Mouse (Mus musculus) CH12.LX (cell line): Measurements from ENCODE around the gene 2900026A02Rik. TPM values are rescaled to one million over a fixed set of nuclear protein-coding genes. Genes with fewer than 3 reads are reported as not detected.

Experiments
- DNase-seq: peaks from one replicate; pipeline ENCODE4 v3.0.0-alpha.2; 2013; ENCODE audit errors: extremely low read depth
- H3K27ac ChIP-seq: 2 replicates; pipeline ENCODE4 v1.5.1; 2012; ENCODE audit warnings: low read depth, mild to moderate bottlenecking, control low read depth, moderate library complexity; ENCODE audit not compliant: insufficient read depth
- H3K27me3 ChIP-seq: replicated peaks from 2 replicates; pipeline ENCODE3; 2012; ENCODE audit warnings: inconsistent platforms
- H3K36me3 ChIP-seq, 2 experiments: replicated peaks in 1 of 2; 2 replicates each; pipeline versions ENCODE3 to v1.6.1; 2012; ENCODE audit warnings: inconsistent platforms in 1 of 2, low read length in 1 of 2, mild to moderate bottlenecking in 1 of 2, mixed read lengths in 1 of 2, moderate library complexity in 1 of 2; ENCODE audit not compliant: control insufficient read depth in 1 of 2, insufficient read depth in 1 of 2
- H3K4me1 ChIP-seq, 2 experiments: 2 replicates each; pipeline ENCODE4 v1.6.1; 2012; ENCODE audit warnings: inconsistent platforms in 1 of 2, moderate library complexity in 1 of 2; ENCODE audit not compliant: insufficient read depth in 2 of 2, control insufficient read depth in 1 of 2
- H3K4me2 ChIP-seq: 2 replicates; pipeline ENCODE4 v1.6.1; 2012; ENCODE audit warnings: low read depth, mild to moderate bottlenecking, control low read depth; ENCODE audit not compliant: poor library complexity, insufficient read depth, severe bottlenecking
- H3K4me3 ChIP-seq, 3 experiments: fragments of 150-350 bp in 1 of 3; sonication (generic) in 1 of 3; replicated peaks in 1 of 3; 2 replicates each; pipeline versions ENCODE3 to v1.5.1; 2011 to 2012; ENCODE audit warnings: low read depth in 2 of 3, low read length in 2 of 3, mild to moderate bottlenecking in 2 of 3, moderate library complexity in 2 of 3, control low read depth in 1 of 3, improper control_type of control experiment in 1 of 3, inconsistent platforms in 1 of 3, mixed read lengths in 1 of 3; ENCODE audit not compliant: poor library complexity in 1 of 3
- H3K79me2 ChIP-seq: replicated peaks from 2 replicates; pipeline ENCODE4 v1.6.1; 2012; ENCODE audit warnings: mild to moderate bottlenecking, moderate library complexity; ENCODE audit not compliant: control insufficient read depth, poor library complexity, insufficient read depth, severe bottlenecking; ENCODE audit errors: extremely low read depth
- H3K9ac ChIP-seq: 2 replicates; pipeline ENCODE4 v1.6.1; 2012; ENCODE audit warnings: low read depth, mild to moderate bottlenecking, control low read depth, moderate library complexity; ENCODE audit not compliant: insufficient read depth
- H3K9me3 ChIP-seq: replicated peaks from 2 replicates; pipeline ENCODE3; 2012; ENCODE audit warnings: low read length, inconsistent platforms, mixed read lengths
- CHD1 ChIP-seq: IDR thresholded peaks from 2 replicates; pipeline ENCODE4 v1.6.1; 2012; ENCODE audit warnings: low read depth, low read length, improper control_type of control experiment, inconsistent platforms
- ELF1 ChIP-seq: IDR thresholded peaks from 2 replicates; pipeline ENCODE4 v1.6.1; 2014; ENCODE audit warnings: low read depth, mild to moderate bottlenecking, inconsistent platforms, low read length, improper control_type of control experiment
- ETS1 ChIP-seq: conservative IDR thresholded peaks from 2 replicates; pipeline ENCODE4 v1.6.1; 2012; ENCODE audit warnings: low read depth, mild to moderate bottlenecking, inconsistent platforms, low read length, improper control_type of control experiment, moderate library complexity
- HCFC1 ChIP-seq: IDR thresholded peaks from 2 replicates; pipeline ENCODE4 v1.6.1; 2012; ENCODE audit warnings: low read depth, mild to moderate bottlenecking, inconsistent platforms, low read length, improper control_type of control experiment
- IRF4 ChIP-seq: IDR thresholded peaks from 2 replicates; pipeline ENCODE4 v1.6.1; 2014; ENCODE audit warnings: low read depth, mild to moderate bottlenecking, inconsistent platforms, low read length, improper control_type of control experiment
- JUN ChIP-seq: IDR thresholded peaks from 2 replicates; pipeline ENCODE4 v1.6.1; 2011; ENCODE audit warnings: low read depth, mild to moderate bottlenecking, low read length, improper control_type of control experiment, moderate library complexity; ENCODE audit not compliant: insufficient read depth
- JUND ChIP-seq: conservative IDR thresholded peaks from 2 replicates; pipeline ENCODE4 v1.6.1; 2011; ENCODE audit warnings: low read depth, low read length, improper control_type of control experiment
- SIN3A ChIP-seq: IDR thresholded peaks from 2 replicates; pipeline ENCODE4 v1.6.1; 2012; ENCODE audit warnings: low read length, improper control_type of control experiment, inconsistent platforms
- TBP ChIP-seq: conservative IDR thresholded peaks from 2 replicates; pipeline ENCODE4 v1.6.1; 2011; ENCODE audit warnings: low read depth, low read length, improper control_type of control experiment
- dilution Hi-C: fragments of 300-500 bp; cut with MboI; formaldehyde crosslinking; loops from 2 replicates; pipeline ENCODE4 v1.14.3; 2020; ENCODE audit warnings: low sequenced_read_pairs; ENCODE audit not compliant: extremely low pct_unique_long_range_greater_than_20kb, extremely low pct_ligation_motif_present
- in situ Hi-C: fragments of 300-500 bp; cut with MboI; formaldehyde crosslinking; loops from 3 replicates; pipeline ENCODE4 v1.14.3; 2019; ENCODE audit warnings: low sequenced_read_pairs, low pct_ligation_motif_present, low pct_unique_long_range_greater_than_20kb, mixed read lengths
- polyA plus RNA-seq: library from polyadenylated mRNA; unstranded; fragments of >175 nt; gene quantifications from 2 replicates; pipeline ENCODE4 v1.2.1, GENCODE M21; 2012; ENCODE audit warnings: low read depth; ENCODE audit not compliant: insufficient read length
- total RNA-seq, 2 experiments: library from RNA; depleted of rRNA; stranded (reverse); fragments of 300-350 nt in 1 of 2; fragments of >200 nt in 1 of 2; gene quantifications; 2 replicates each; pipeline ENCODE4 v1.2.3; 2012 to 2014

2900026A02Rik gene
- total and polyA plus RNA-seq, 3 experiments = 0.85 to 4.6 (median 0.93) TPM

DNA sequence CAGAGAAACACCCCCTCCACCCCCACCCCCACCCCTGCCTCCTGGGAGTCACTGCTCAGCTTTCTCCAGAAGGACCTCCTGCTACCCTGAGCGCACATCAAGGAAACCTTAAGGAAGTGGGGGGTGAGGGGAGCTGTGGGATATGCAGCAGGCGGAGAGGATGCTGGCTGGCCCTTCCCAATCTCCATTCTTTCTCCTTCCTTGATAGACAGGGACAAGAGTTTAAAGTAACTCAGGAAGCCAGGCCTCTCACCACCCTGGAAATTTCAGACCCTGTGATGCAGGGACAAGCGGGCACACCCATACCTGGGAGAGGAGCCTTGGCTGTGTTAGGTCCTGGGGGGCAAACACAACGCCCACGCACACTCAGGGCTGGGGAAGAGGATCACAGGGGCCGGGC, 10.7 kb downstream of the 2900026A02Rik start:
- no peaks in the 10 kb centered on the region for H3K36me3 ChIP-seq
- H3K9me3 ChIP-seq = no peaks in the 10 kb centered on the region
- in situ Hi-C loops = no loop called here
- H3K79me2 ChIP-seq = no peaks in the 10 kb centered on the region
- H3K27me3 ChIP-seq = peaks cover 86% of the 10 kb centered on the region
- no peak for TF ChIP-seq ELF1
- no peak for TF ChIP-seq TBP
- no peak for TF ChIP-seq CHD1
- TF ChIP-seq HCFC1 = no peak
- no peak for TF ChIP-seq JUN
- no peak overlapping the region for H3K4me2 ChIP-seq
- dilution Hi-C loops = no loop called here
- no peak overlapping the region for H3K9ac ChIP-seq
- no peaks in the 10 kb centered on the region for H3K4me1 ChIP-seq
- no peak overlapping the region for H3K4me3 ChIP-seq
- no peak overlapping the region for H3K27ac ChIP-seq
- DNase-seq = no peak

DNA sequence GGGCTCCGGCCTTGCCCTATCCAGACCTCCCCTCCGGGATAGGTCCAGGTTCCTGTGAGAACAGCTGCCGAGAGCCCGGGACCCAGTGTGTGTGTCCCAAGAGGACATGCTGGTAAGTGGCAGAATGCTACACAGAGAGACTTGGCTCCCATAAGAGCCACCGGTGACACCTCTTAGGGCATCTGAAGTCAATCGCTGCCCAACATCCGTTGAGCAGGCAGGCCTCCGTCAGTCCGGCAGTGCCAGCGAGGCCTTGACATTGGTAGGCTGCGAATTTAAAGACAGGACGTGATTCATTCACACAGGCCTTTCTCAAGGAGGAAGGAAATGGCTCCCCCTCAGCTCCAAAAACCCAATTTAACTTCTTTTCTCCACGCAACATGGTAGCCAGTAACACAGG, 11.1 kb downstream of the 2900026A02Rik start:
- Histone ChIP-seq H3K79me2 (no peaks in the 10 kb centered on the region), H3K36me3 (no peaks in the 10 kb centered on the region), H3K4me1 (no peaks in the 10 kb centered on the region), H3K9ac (no peak overlapping the region), H3K4me3 (no peak overlapping the region)
- dilution Hi-C loops = no loop called here
- in situ Hi-C loops = no loop called here
- TF ChIP-seq ETS1 (no peak), JUND (no peak)
- TF ChIP-seq, all 38 proteins: peak for 0
- Histone ChIP-seq H3K27ac (no peak overlapping the region), H3K4me2 (no peak overlapping the region), H3K27me3 (peaks cover 87% of the 10 kb centered on the region), H3K9me3 (no peaks in the 10 kb centered on the region)
- DNase-seq = no peak

GRCm38 (mm10) chr5:113209401-113209750, 11.7 kb downstream of the 2900026A02Rik start:
- Histone ChIP-seq H3K36me3 (no peaks in the 10 kb centered on the region), H3K9ac (no peak overlapping the region), H3K4me2 (no peak overlapping the region), H3K27ac (no peak overlapping the region), H3K9me3 (no peaks in the 10 kb centered on the region), H3K27me3 (peaks cover 87% of the 10 kb centered on the region), H3K4me3 (no peak overlapping the region), H3K79me2 (no peaks in the 10 kb centered on the region), H3K4me1 (no peaks in the 10 kb centered on the region)
- TF ChIP-seq TBP (no peak), SIN3A (no peak), IRF4 (no peak), JUND (no peak)
- in situ Hi-C loops = no loop called here
- dilution Hi-C loops = no loop called here
- DNase-seq = no peak
